Mouse (Mus musculus) neural tube, embryonic 10.5 days (tissue): ENCODE data around the gene Osmr.
A peak's percentile ranks its signal among the peaks of the same experiment; 100 is the strongest.

ENCODE experiments used
- DNase-seq: peaks from one replicate; pipeline ENCODE4 v3.0.0-alpha.2; 2017; ENCODE audit warnings: low spot score; ENCODE audit errors: extremely low spot score

Osmr gene

DNA sequence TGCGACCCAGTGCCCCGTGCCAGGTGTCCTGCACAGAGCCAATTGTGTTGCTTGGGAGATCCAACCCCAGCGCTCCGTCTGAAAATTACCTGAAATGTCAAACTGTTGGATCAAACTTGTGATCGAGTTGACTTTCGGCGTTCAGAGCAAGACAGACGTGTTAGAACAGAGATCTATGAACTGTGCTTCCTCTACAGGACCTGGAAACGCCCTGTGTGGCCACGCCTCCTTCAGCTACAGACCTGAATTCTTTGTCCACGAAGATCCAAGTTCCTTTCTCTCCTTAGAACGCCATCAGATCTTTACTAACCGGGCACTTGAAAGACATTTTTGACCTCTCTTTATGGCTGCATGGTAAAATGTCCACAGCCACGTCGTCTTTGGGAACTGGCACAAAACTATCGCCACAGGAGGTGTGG lies at the start of gene Osmr:
Gene Osmr, minus strand, starts transcription at position 369 of the 419 bp plus-strand sequence.
- no peak for DNase-seq

DNA sequence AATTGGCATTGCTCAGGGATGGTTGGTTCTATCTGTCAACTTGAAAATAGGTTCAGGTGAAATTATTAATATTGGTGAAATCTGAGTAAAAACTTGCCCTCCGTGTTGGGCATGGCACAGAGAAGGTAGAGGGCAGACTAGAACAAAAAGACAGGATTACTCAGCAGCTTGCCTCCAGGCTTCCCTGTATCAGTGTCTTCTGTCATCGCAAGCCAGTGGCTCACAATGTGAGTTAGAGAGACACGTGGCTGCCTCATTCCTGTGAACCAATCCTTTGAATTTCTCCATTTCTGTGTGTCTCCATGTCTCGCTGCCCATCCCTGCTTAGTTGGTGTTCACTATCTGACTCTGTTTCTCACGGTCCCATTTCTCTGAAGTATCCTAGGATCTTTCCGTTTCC lies 44.6 kb upstream of the Osmr start:
- no peak for DNase-seq

DNA sequence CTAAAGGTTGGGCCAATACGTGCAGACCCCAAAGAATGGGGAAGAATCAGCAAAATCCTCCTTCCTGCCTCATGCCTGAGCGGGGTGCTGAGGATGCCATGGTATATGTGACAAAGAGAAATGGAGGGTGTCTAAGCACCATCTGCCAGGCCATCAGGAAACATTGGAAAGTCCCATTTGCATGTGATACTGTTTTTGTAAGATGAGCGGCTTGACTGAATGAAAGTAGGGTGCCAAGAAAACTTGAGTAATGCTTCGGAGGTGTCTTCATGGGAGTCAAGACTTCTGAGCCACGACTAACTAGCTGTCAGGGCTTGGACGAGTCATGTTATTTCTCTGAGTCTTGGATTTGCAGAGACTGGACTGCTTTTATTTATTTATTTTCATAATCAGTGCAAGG lies 39.4 kb upstream of the Osmr start:
- DNase-seq, result no peak

DNA sequence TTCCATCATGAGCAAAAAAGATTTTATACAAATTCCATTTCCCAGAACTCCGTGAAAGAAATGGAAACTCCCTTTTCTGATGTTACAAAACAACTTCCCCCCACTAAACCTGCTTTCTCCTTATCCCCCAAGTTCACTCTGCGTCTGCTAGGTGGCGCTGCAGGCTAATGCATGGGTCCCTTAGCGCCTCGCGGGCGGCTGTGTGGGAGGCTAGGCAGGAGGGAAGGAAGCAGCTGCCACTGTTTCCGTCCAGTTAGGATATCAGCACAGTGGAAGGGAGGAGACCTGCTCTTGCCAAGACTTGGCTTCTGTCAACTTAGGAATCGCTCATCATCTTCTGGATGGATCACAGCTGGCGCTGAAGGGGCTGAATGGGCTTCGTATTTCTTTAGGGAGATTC lies 34.9 kb upstream of the Osmr start:
- peak; percentile 93 for DNase-seq

DNA sequence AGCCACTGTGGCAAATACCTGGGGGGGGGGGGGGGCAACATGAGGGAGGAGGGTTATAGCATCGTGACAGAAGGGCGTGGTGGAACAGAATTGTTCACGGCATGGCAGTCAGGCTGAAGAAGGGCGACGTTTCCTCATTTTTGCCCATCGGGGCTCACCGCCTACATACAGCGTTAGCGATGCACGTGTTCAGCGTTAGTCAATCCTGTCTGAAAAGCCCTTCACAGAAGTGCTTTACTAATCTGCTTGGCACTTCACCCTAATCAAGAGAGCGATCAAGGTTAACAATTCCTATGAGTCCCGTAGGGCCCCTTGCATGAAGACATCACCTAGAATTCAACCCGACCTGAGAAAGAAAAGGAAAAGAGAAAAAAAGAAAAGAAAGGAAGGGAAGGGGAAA lies 34.3 kb upstream of the Osmr start:
- DNase-seq, result no peak

DNA sequence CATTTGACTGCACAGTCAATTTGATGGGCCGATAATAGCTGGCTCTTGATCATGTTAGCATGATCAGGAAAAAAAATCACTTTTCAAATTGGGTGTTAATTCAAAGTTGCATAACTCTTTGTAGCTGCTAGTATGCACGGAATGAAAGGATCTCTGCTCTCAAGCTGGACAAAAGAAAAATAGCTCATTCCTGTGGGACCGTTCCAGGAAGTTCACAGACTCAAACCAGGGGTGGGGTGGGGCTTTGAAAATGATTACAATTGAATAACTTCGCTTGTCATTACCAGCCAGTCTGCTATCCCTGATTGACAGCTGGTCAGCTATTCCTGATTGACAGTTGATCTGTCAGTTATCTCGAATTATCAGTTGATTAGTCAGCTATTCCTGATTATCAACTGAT lies 33.8 kb upstream of the Osmr start:
- DNase-seq, result no peak

DNA sequence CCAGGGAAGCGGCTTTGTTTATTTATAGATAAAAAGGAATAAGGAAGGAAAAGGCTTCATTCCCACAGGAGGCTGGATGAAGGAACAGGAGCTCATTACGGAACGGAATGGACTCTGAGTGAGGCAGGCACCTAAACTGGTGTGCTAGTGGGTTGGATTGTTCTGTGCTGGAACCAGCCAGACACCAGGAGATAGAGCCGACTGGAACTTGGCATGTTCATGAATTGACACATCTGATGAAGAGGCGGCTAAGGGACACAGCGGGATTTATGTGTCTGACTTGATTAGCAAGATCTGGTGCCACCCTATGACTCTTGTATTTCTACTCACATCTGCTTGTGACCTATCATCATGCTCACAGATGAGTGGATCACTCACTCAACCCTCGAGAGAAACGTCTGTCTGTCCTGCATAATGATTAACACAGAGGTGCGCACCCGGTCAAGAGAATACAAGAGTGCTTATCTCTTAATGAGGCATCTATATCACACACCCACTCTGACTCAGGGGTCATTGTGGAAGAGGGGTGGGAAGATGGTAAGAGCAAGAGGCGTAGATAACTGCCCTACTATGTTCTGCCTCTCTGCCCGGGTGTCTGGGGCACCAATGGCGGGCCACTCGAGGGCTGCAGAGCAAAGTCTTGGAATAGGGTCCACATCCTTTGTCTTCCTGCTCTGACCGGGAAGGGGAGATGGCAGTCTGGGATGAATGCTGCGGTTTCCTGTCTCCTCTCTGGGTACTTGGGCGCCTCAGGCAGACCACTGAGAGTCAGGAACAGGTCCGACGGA lies 31.7 kb upstream of the Osmr start:
- no peak for DNase-seq

DNA sequence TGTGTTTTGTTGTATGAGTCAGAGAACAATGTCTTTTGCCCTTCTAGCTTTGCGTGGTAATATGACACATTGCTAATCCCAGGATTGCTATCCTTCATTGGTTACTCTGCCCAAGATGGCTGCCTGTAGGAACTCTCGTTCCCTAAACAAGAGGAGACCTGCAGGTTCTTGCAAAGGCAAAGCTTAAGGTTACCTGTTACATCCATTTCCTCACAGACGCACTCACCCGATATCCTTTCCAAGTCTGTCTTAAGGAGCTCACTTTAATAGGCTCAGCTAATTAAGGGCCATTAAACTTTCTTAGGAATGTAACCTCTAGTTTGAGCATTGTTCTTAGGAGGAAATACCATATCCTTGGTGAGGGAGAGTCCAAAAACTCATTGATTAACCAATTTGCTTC lies 31.0 kb upstream of the Osmr start:
- DNase-seq, result no peak

DNA sequence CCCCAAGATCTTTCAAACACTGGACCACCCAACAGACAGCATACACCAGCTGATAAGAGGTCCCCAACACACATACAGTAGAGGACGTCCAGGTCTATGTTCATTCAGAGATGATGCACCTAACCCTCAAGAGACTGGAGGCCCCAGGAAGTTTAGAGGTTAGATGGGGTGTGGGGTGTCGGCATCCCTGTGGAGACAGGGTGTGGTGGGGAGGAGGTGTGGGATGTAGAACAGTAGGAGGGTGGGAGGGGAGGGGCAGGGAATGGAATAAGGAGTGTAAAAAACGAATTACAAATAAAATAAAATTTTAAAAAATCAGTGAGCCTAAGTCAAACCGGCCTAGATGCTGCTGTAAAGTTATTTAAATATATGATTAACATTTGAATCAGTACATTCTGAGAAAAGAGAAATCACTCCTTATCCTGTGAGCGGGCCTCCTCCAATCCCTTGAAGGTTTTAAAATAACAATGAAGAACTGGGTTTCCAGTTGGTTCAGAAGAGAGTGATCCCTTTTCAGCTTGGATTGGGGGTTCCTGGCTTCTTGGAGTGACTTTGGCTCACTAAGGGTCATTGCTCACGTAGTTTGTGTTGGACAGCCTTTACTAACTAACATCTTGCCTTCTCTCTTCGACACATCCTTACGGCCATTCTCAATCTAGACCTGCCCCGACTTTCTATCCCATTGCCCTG lies 28.7 kb upstream of the Osmr start:
- DNase-seq, result no peak

DNA sequence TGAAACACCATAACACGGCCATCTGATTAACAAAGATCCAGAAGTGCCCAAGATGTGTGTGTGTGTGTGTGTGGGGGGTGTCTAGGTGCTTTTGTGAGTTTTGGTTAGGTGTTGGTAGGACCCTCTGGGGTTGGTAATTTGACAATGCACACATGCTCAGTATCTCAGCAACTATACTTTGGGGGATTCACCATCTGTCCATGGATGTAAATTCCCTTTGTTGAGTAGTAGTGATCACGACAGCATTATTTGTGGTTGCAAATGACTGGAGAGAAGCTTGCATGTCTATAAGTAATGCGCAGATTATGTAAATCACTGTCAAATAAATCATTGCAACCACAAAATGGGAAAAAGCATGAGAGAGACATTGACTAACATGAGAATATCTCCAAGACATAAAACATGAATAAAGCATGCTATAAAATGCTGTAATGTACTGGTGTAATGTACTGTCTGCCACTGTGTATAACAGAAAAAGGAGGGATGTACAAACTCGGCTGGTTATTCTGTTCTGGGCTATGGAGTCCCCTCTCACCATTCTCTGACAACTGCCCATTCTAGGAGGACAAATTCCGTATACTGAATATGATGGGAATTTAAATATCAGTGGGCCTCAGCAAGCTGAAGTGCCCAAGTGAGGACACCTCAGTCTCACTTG lies 27.3 kb upstream of the Osmr start:
- DNase-seq, result no peak

DNA sequence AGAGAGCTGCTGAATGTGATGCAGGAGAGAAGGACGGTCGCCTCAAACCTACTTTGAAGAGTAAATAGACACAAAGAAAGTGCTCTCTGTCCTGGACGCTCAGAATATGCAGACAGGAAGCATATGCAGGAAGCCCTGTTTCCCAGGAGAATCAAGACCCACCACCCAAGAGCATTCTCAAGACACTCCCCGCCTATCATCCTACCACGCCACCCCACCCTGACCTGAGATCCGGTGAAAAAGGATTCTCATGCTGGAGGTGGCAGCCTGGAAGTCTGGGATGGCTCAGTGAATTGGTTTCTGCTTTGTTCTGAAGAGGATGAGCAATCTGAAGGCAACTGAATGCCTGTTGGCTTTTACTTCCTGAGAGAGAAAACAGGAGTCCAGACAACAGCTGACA lies 26.5 kb upstream of the Osmr start:
- DNase-seq, result no peak

DNA sequence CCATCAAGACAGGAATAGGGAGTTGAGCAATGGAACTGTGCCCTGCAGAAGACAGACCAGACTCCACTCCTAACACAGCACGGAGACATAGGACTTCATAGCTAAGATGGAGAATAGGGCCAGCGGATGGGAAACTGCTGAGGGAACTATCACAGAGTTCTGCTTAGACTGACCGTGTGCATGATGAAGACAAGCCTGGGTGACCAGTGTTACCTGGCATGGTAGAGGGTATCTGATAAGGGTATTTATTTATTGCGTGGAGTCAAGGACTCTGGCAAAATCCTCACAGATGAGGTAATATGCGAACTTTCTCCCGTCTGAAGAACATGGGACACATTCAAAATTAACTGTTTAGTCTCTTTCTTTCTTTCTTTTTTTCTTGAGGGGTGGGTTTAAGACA lies 9.5 kb upstream of the Osmr start:
- no peak for DNase-seq

DNA sequence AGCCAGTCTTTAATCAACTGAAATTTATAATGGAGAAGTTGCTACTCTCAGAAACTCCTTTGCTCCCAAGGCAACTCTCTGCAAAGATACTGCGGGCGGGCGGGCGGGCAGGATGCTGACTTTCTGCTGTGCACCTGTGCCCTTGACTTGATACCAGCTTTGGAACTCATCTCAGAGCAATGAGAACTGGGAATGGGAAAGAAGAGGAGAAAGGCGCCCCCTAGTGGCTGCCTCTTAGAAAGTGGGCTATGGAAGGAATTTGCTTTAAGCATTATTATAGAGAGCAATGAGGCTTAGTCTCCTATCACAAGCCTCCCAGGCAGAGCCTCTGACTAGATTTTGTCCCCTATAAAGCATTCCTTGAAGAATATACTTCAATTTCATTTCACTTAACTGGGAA lies 9.0 kb upstream of the Osmr start:
- DNase-seq, result peak; percentile 67

DNA sequence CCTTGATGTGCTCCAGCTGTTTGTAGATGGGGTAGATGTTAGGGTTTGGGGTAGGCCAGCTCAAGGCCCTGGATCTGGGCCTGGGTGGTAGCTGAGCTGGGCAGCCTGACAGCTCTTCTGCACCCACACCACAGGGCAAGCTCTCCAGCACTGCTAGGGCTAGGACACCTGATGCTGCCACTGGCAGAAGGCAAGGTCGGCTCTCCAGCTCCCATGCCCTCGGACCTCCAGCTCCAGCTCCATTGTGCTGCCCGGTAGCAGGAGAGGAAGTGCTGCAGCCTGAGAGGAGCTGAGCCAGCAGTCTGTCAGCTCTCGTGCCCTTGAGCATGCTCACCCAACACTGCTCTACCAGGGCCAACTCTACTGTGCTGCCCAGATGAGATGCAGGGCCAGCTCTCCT lies 8.3 kb upstream of the Osmr start:
- no peak for DNase-seq

DNA sequence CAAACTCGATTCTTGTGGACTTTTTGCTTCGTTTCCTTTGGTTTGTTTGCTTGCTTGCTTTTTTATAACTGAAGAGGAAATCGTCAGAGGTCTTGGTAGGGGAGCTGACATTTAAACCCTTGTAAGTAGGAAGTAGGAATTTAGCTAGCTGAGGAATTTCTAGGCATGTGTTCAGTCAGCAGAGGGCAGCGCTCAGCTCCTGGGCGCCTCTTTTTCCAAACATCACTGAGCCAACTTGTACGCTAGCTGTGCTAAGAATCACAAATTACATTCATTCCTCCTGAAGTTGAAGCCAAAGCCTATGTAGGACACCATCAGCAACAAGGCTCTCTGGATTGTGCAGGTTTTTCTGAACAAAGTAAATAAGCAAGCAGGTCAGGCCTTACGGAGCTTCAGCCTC lies 7.4 kb upstream of the Osmr start:
- no peak for DNase-seq

DNA sequence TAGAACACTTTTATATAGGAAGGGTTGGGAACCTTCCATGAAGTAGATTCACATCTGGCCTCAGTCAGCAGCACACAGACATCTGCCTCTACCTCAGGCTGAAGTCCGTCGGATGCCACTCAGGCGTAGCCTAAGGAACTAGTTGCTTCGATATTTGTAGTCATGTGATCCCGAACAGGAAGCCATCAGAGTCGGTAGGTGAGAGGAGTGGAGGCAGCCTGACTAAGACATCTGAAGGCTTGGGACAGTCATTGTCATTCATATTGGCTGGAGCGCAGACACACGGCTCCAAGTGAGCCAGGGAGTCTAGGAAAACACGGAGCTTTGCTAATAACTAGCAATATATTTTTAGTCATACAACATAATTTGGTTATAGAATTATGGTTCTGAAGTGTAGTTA lies 6.4 kb upstream of the Osmr start:
- no peak for DNase-seq

DNA sequence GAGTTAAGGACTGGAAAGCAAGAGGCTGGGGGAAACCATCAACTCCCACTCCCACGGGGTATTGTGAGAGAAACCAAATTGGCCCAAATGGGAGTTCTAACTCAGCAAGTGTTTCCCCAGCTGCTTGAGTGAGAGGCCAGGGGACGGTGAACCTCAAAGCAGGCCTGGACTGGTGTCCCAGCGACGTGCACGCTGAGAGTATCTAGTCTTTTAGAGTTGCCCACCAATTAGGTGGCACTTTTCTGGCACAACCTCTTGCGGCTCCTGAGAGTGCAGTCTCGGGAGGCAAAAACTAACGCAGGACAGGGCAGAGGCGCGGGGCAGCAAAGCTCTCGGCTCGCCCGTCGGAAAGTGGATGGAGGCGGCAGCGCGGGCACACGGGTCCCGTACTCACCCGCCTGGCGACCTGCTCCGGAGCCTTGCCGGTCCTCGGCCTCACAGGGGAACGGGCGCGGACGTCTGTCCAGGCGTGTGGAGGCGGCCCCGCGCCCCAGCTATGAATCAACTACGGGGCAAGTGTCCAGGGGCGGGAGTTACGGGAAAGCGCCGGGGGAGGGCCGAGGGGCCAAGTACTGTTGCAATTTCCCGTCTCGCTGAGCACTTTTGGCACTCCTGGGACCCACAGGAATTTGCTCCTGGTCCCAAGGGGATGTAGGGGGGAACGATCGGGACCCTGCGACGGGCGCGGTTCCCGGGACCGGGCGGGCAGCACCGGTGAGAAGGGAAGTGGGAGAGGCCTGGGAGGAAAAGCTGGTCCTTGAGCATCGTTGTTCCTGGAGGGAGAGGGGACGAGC lies 765 bp downstream of the Osmr start:
- peak; percentile 55 for DNase-seq

DNA sequence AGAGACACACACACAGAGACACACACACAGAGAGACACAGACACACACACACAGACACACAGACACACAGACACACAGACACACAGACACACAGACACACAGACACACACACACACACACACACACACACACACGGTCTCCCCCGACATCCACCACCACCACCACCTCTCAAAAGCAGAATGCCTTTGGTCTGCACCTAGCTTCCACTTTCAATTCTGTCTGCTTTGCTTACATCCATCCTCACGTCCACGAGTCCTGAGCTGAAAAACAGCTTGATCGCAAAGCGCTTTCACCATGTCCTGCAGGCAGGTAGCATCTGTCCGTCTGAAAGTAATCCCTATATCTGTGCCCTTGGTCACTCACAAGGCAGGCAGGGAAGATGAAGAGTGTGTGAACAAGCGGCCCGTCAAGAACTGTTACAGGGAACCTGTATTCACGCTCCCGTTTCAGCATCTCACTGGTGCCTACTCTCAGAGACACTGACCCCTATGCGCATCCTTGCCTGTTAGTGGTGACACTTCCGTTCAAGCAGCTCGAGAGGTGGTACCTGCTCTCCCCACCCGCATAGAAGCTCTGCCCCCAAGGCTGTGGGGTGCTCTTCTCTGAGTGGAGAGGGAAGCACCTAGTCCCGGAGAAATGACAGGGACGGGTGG lies 1.5 kb downstream of the Osmr start:
- peak; percentile 23 for DNase-seq

DNA sequence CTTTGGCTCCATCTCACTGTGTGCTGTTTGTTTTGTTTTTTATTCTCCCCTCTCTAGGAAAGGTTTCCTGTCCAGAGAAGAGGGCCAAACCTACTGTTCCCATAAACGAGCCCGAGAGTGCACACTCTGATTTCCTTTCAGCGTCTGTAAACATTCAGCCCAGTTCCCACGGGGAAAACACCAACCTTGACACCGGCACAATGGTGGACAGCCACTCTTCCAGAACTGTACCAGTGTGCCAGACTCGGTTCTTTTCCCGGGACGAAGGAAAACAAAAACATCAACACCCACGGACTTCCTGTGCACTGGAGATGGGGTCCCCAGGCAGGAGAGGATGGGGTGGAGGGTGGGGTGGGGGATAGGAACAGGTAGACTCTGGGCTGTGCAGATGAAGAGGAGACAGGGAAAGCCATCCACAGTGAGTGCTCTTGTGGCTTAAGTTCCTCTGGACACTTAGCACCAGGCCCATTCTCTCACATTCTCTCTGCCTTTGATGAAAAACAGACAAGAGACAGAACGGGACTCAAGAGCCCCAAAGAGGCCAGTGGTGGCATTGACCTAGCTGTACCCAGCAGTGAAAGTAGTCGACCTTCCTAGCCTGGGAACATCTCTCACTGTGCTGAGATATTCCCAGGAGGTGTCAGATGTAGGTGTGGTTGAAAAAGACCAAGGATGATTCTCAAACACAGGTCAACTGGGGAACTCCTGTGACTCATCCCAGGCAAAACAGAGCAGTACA lies 3.0 kb downstream of the Osmr start:
- DNase-seq, result no peak

DNA sequence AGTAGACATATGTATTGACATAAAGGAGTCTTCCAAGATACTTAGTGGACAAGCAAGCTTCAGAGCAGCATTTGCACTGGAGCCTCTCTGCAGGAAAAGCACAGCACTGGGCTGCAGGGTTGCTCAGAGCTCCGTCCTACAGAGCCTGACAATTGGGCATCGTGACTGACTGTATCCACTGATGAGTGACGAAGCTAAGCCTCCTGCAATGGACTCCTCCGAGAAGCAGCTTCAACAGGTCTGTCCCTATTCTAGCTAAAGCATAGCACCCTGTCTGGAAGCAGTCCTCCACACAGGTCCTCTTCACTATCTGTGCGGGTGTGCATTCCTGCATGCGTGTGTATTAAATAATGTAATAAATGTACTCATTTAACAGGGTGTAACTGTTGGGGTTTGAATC lies 7.9 kb downstream of the Osmr start:
- no peak for DNase-seq

DNA sequence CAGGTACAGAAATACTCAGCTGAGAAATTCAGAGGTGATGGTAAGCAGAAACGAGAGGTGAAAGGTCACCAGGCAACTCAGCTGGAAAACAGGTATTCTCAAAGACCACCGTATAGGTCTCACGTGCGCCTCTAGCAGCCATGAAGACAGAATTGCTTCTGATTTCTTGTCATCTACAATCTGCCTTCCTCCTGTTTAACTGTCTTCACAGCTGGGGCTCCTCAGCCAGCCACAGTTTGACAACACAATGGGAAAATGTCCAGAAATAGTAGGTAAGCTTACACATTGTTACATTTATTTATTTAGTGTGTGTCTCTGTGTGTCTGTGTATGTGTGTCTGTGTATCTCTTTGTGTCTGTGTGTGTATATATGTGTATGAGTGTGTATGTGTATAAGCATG lies 12.6 kb downstream of the Osmr start:
- DNase-seq, result no peak
